Mouse (Mus musculus): Measurements from ENCODE around the gene Ppp4r4.

DNA sequence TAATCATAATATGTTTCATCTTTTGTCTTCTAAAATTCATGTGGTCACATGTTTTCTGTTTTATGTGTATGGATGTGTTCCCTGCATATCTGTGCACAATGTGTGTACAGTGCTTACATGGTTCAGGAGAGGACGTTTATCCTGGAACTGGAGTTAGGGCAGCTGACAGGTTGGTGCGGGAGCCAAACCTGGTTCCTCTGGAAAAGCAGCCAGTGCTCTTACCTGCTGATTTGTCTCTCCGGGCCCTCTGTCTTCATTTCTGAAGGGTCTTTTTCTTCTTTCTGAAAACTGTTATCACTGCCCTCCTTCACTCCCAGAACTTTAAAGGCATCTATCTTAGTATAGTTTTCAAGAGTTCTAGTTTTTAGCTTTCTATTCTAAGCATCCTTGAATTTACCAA lies 111.7 kb downstream of the Ppp4r4 start:
- TF ChIP-seq USF1 (IDR thresholded peaks at IDR 0.05; ENCODE audit: low read depth): no peak
- TF ChIP-seq MAX (IDR thresholded peaks at IDR 0.05): no peak
- TF ChIP-seq CTCF (IDR thresholded peaks at IDR 0.05; ENCODE audit: control insufficient read depth, insufficient read depth, insufficient read length): no peak
- TF ChIP-seq MYOG (IDR thresholded peaks at IDR 0.05; ENCODE audit: control insufficient read depth, extremely low read depth, insufficient read length): no peak

Data from C2C12 (cell line).